32 mouse cellular contexts compared by ENCODE assay signal in genomic region chr9:90892816-90893215, GRCm38 (mm10).
"Had no signal": no experiment of that assay in that cellular context is flagged by ENCODE, and none has a peak within 500 bp of the region (broad histone marks: within the 10 kb centered on the region; RNA-seq: fewer than 3 reads in every experiment).

No protein-coding gene starts in this region.

- H3K36me3 ChIP-seq: limb, embryonic 10.5 days; limb, embryonic 12.5 days; limb, embryonic 13.5 days; limb, embryonic 15.5 days; liver, embryonic 12.5 days; liver, embryonic 13.5 days; liver, embryonic 15.5 days; lung, embryonic 15.5 days; midbrain, embryonic 10.5 days; midbrain, embryonic 12.5 days; midbrain, embryonic 13.5 days; midbrain, embryonic 15.5 days; neural tube, embryonic 12.5 days had no signal

- H3K9ac ChIP-seq: limb, embryonic 12.5 days; limb, embryonic 13.5 days; limb, embryonic 15.5 days; liver, embryonic 12.5 days; liver, embryonic 13.5 days; liver, embryonic 14.5 days; liver, embryonic 15.5 days; liver, postnatal 0 days; lung, embryonic 14.5 days; lung, embryonic 15.5 days; midbrain, embryonic 12.5 days; midbrain, embryonic 13.5 days; midbrain, embryonic 15.5 days; neural tube, embryonic 12.5 days had no signal

- H3K9me3 ChIP-seq: limb, embryonic 10.5 days; limb, embryonic 12.5 days; limb, embryonic 13.5 days; limb, embryonic 15.5 days; liver, embryonic 12.5 days; liver, embryonic 13.5 days; liver, embryonic 15.5 days; lung, embryonic 15.5 days; midbrain, embryonic 10.5 days; midbrain, embryonic 12.5 days; midbrain, embryonic 13.5 days; midbrain, embryonic 15.5 days; neural tube, embryonic 12.5 days had no signal

- H3K27ac ChIP-seq: limb, embryonic 10.5 days; limb, embryonic 12.5 days; limb, embryonic 13.5 days; limb, embryonic 15.5 days; liver, embryonic 12.5 days; liver, embryonic 13.5 days; liver, embryonic 14.5 days; liver, embryonic 15.5 days; lung, embryonic 15.5 days; macrophage; midbrain, embryonic 10.5 days; midbrain, embryonic 12.5 days; midbrain, embryonic 13.5 days; midbrain, embryonic 15.5 days; neural tube, embryonic 12.5 days had no signal

- H3K4me1 ChIP-seq: limb, embryonic 10.5 days; limb, embryonic 12.5 days; limb, embryonic 13.5 days; limb, embryonic 15.5 days; liver, embryonic 12.5 days; liver, embryonic 13.5 days; liver, embryonic 15.5 days; lung, embryonic 15.5 days; megakaryocyte, embryonic 14.5 days; midbrain, embryonic 10.5 days; midbrain, embryonic 12.5 days; midbrain, embryonic 13.5 days; midbrain, embryonic 15.5 days; neural tube, embryonic 12.5 days had no signal

- H3K27me3 ChIP-seq: limb, embryonic 12.5 days; limb, embryonic 13.5 days; limb, embryonic 15.5 days; liver, embryonic 12.5 days; liver, embryonic 13.5 days; liver, embryonic 15.5 days; lung, embryonic 15.5 days; megakaryocyte, embryonic 14.5 days; midbrain, embryonic 15.5 days; neural tube, embryonic 12.5 days had no signal

- ATAC-seq: liver, embryonic 12.5 days; liver, postnatal 0 days; lung, postnatal 0 days; midbrain, embryonic 13.5 days; midbrain, embryonic 15.5 days; midbrain, embryonic 16.5 days had no signal

- H3K4me3 ChIP-seq: limb, embryonic 10.5 days; limb, embryonic 12.5 days; limb, embryonic 13.5 days; limb, embryonic 15.5 days; liver, embryonic 12.5 days; liver, embryonic 13.5 days; liver, embryonic 15.5 days; lung, embryonic 15.5 days; megakaryocyte, embryonic 14.5 days; midbrain, embryonic 10.5 days; midbrain, embryonic 12.5 days; midbrain, embryonic 13.5 days; midbrain, embryonic 15.5 days; myocyte; neural tube, embryonic 12.5 days had no signal

- DNase-seq: left cerebral cortex, postnatal 4 days; liver; liver, embryonic 13.5 days; liver, postnatal 0 days; lung, adult 18-20 months; lung, adult 2 months; lung, embryonic 14.5 days; lung, postnatal 10 days; lung, postnatal 14 days; lung, postnatal 36 days; lung, postnatal 4 days; midbrain, embryonic 14.5 days had no signal

- H3K4me2 ChIP-seq: limb, embryonic 12.5 days; limb, embryonic 13.5 days; limb, embryonic 15.5 days; liver, embryonic 11.5 days; liver, embryonic 12.5 days; liver, embryonic 13.5 days; liver, embryonic 15.5 days; lung, embryonic 14.5 days; lung, embryonic 15.5 days; midbrain, embryonic 11.5 days; midbrain, embryonic 12.5 days; midbrain, embryonic 13.5 days; midbrain, embryonic 15.5 days; neural tube, embryonic 12.5 days had no signal
